Mouse (Mus musculus): ENCODE measurements around the gene Cx3cl1. TPM values are rescaled to one million over a fixed set of nuclear protein-coding genes. Genes with fewer than 3 reads are reported as not detected.

Gene Cx3cl1
- polyA plus RNA-seq, 2 experiments, result 8.6 to 10.5 TPM

- H3K36me3 ChIP-seq (ENCODE audit: control insufficient read depth, insufficient read depth, low read length), result no peaks in the 10 kb centered on the region
- no peak for TF ChIP-seq POLR2A (IDR thresholded peaks at IDR 0.05; ENCODE audit: borderline replicate concordance, extremely low read depth, insufficient read depth, insufficient read length)
- H3K9me3 ChIP-seq (ENCODE audit: control insufficient read depth, low read length), result no peaks in the 10 kb centered on the region
- H3K27ac ChIP-seq (replicated peaks; ENCODE audit: low read depth, low read length), result no peak overlapping the region
- H3K4me1 ChIP-seq (ENCODE audit: control insufficient read depth, insufficient read depth, low read length), result peaks cover 19% of the 10 kb centered on the region
- H3K4me2 ChIP-seq (replicated peaks; ENCODE audit: low read depth, low read length, severe bottlenecking), result 0 out of 2 replicates have a peak overlapping the region, but pooled peaks have one; percentile 94
- peaks cover 10% of the 10 kb centered on the region; the same call in 1 of the 2 replicates for H3K27me3 ChIP-seq (ENCODE audit: control insufficient read depth, insufficient read depth, low read length)
- H3K9ac ChIP-seq (ENCODE audit: low read depth, low read length, severe bottlenecking), result no peak overlapping the region
- WGBS, result 47% methylated on average over 6 of the region's 6 CpGs
- DNase-seq (ENCODE audit: low spot score) (no peak), ATAC-seq (ENCODE audit: low FRiP score, low read depth) (no peak)
- H3K4me3 ChIP-seq (replicated peaks; ENCODE audit: low read length), result 0 out of 2 replicates have a peak overlapping the region, but pooled peaks have one; percentile 46
These were observed 1.2 kb downstream of the Cx3cl1 start for GRCm38 (mm10) chr8:94773048-94773447.

GRCm38 (mm10) chr8:94773700-94774171 is 1.9 kb downstream of the Cx3cl1 start:
- peak; percentile 18 for DNase-seq (ENCODE audit: low spot score)
- H3K36me3 ChIP-seq (ENCODE audit: control insufficient read depth, insufficient read depth, low read length), result no peaks in the 10 kb centered on the region

GRCm38 (mm10) chr8:94774601-94775000 is 2.8 kb downstream of the Cx3cl1 start:
- H3K9ac ChIP-seq (ENCODE audit: low read depth, low read length, severe bottlenecking), result no peak overlapping the region
- H3K9me3 ChIP-seq (ENCODE audit: control insufficient read depth, low read length), result no peaks in the 10 kb centered on the region
- H3K27me3 ChIP-seq (ENCODE audit: control insufficient read depth, insufficient read depth, low read length), result peaks cover 10% of the 10 kb centered on the region; the same call in 1 of the 2 replicates
- DNase-seq (ENCODE audit: low spot score), result no peak
- ATAC-seq (ENCODE audit: low FRiP score, low read depth), result no peak
- H3K4me1 ChIP-seq (ENCODE audit: control insufficient read depth, insufficient read depth, low read length), result peaks cover 26% of the 10 kb centered on the region
- no peak overlapping the region for H3K4me3 ChIP-seq (replicated peaks; ENCODE audit: low read length)
- no peak overlapping the region for H3K4me2 ChIP-seq (replicated peaks; ENCODE audit: low read depth, low read length, severe bottlenecking)
- no peak overlapping the region for H3K27ac ChIP-seq (replicated peaks; ENCODE audit: low read depth, low read length)
- WGBS, result 78% methylated on average over 1 of the region's 1 CpGs
- H3K36me3 ChIP-seq (ENCODE audit: control insufficient read depth, insufficient read depth, low read length), result no peaks in the 10 kb centered on the region
- no peak for TF ChIP-seq POLR2A (IDR thresholded peaks at IDR 0.05; ENCODE audit: borderline replicate concordance, extremely low read depth, insufficient read depth, insufficient read length)

More at GRCm38 (mm10) chr8:94773700-94774171, 1.9 kb downstream of the Cx3cl1 start:
- H3K27me3 ChIP-seq (ENCODE audit: control insufficient read depth, insufficient read depth, low read length), result peaks cover 10% of the 10 kb centered on the region; the same call in 1 of the 2 replicates
- H3K9me3 ChIP-seq (ENCODE audit: control insufficient read depth, low read length), result no peaks in the 10 kb centered on the region
- no peak for TF ChIP-seq POLR2A (IDR thresholded peaks at IDR 0.05; ENCODE audit: borderline replicate concordance, extremely low read depth, insufficient read depth, insufficient read length)
- H3K4me3 ChIP-seq (replicated peaks; ENCODE audit: low read length), result no peak overlapping the region
- peaks cover 25% of the 10 kb centered on the region for H3K4me1 ChIP-seq (ENCODE audit: control insufficient read depth, insufficient read depth, low read length)
- no peak overlapping the region for H3K9ac ChIP-seq (ENCODE audit: low read depth, low read length, severe bottlenecking)
- 3% methylated on average over 12 of the region's 12 CpGs for whole genome bisulfite sequencing
- no peak overlapping the region for H3K27ac ChIP-seq (replicated peaks; ENCODE audit: low read depth, low read length)
- ATAC-seq (ENCODE audit: low FRiP score, low read depth), result no peak
- H3K4me2 ChIP-seq (replicated peaks; ENCODE audit: low read depth, low read length, severe bottlenecking), result no peak overlapping the region

GRCm38 (mm10) chr8:94776346-94776745 is 4.5 kb downstream of the Cx3cl1 start:
- DNase-seq (ENCODE audit: low spot score) (no peak), ATAC-seq (ENCODE audit: low FRiP score, low read depth) (no peak)
- no peak overlapping the region for H3K4me2 ChIP-seq (replicated peaks; ENCODE audit: low read depth, low read length, severe bottlenecking)
- no peak for TF ChIP-seq POLR2A (IDR thresholded peaks at IDR 0.05; ENCODE audit: borderline replicate concordance, extremely low read depth, insufficient read depth, insufficient read length)
- 78% methylated on average over 2 of the region's 2 CpGs for WGBS
- peaks cover 10% of the 10 kb centered on the region; the same call in 1 of the 2 replicates for H3K27me3 ChIP-seq (ENCODE audit: control insufficient read depth, insufficient read depth, low read length)
- H3K9ac ChIP-seq (ENCODE audit: low read depth, low read length, severe bottlenecking), result no peak overlapping the region
- no peaks in the 10 kb centered on the region for H3K9me3 ChIP-seq (ENCODE audit: control insufficient read depth, low read length)
- H3K4me3 ChIP-seq (replicated peaks; ENCODE audit: low read length), result no peak overlapping the region
- no peaks in the 10 kb centered on the region for H3K36me3 ChIP-seq (ENCODE audit: control insufficient read depth, insufficient read depth, low read length)
- H3K4me1 ChIP-seq (ENCODE audit: control insufficient read depth, insufficient read depth, low read length), result peaks cover 24% of the 10 kb centered on the region
- H3K27ac ChIP-seq (replicated peaks; ENCODE audit: low read depth, low read length), result no peak overlapping the region

GRCm38 (mm10) chr8:94778036-94778435 is 6.2 kb downstream of the Cx3cl1 start:
- Histone ChIP-seq H3K4me1 (ENCODE audit: control insufficient read depth, insufficient read depth, low read length) (peaks cover 24% of the 10 kb centered on the region), H3K36me3 (ENCODE audit: control insufficient read depth, insufficient read depth, low read length) (no peaks in the 10 kb centered on the region), H3K4me3 (replicated peaks; ENCODE audit: low read length) (no peak overlapping the region), H3K27me3 (ENCODE audit: control insufficient read depth, insufficient read depth, low read length) (0 out of 2 replicates have a peak, but pooled peaks cover under 1% of the 10 kb centered on the region), H3K9me3 (ENCODE audit: control insufficient read depth, low read length) (no peaks in the 10 kb centered on the region), H3K27ac (replicated peaks; ENCODE audit: low read depth, low read length) (no peak overlapping the region), H3K4me2 (replicated peaks; ENCODE audit: low read depth, low read length, severe bottlenecking) (no peak overlapping the region), H3K9ac (ENCODE audit: low read depth, low read length, severe bottlenecking) (no peak overlapping the region)
- DNase-seq (ENCODE audit: low spot score), result no peak
- TF ChIP-seq POLR2A (IDR thresholded peaks at IDR 0.05; ENCODE audit: borderline replicate concordance, extremely low read depth, insufficient read depth, insufficient read length), result no peak
- no peak for ATAC-seq (ENCODE audit: low FRiP score, low read depth)
- WGBS, result 77% methylated on average over 10 of the region's 10 CpGs
